Mouse (Mus musculus) ovary, postnatal 36 days (tissue): ENCODE results near the gene Lhx5.

ENCODE experiments used
- DNase-seq: peaks from one replicate; pipeline ENCODE4 v3.0.0; 2022; ENCODE audit warnings: low spot score, mixed read lengths

The Lhx5 gene

DNA sequence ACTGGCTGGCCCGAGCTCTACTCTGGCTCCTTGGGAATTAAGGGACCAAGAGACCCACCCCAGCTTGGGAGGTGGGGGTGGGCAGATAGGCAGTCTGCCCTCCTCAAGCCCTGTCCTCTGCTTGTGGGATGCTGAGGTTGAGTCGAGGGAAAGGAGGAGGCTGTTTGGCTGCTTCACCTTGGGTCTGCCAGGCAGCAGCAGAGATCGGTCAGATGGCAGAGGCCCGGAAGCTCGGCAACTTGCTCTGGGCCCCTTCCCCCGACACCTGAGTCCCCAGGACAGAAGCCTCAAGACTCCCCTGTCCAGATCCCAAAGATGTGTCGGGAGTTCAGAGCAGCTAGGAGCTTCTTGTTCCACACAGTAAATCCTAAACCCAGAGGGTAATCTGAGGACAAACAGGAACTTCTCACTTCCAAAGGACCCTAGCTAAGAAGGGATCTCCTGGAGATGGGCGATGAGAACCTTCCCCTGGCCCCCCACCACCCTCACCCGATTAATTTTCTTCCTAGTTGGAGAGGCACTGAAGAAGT is 1.1 kb downstream of the Lhx5 start:
- DNase-seq: no peak

DNA sequence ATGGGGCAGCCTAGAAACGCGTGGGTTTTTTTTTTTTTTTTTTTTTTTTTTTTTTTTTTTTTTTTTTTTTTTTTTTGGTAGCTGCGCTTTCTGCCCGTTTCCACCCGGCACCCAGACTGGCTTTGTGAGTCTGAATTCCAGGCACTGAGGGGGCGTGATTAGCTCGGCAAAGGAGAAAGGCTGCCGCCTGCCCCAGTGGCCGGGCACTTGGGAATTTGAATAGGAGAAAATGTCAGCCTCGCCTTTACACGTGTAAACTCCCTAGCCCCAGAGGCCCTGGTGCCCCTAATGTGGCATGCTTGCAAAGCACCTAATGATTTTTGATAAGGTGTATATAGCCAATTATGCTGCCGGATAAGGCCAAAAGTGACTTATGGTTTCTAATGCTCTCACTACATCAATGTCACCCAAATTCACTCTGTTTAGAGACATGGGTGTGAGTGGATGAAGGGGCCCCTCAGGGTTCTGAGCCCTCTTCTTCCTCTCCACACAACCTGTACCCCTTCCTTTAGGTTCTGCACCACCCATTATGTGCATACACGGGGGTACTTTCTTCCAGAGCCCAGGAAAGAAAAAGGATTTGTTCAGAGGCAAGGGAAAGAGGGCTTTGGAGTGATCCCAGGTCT is 1.7 kb downstream of the Lhx5 start:
- DNase-seq: no peak

GRCm38 (mm10) chr5:120434231-120434735 is 2.8 kb downstream of the Lhx5 start:
- DNase-seq: no peak

DNA sequence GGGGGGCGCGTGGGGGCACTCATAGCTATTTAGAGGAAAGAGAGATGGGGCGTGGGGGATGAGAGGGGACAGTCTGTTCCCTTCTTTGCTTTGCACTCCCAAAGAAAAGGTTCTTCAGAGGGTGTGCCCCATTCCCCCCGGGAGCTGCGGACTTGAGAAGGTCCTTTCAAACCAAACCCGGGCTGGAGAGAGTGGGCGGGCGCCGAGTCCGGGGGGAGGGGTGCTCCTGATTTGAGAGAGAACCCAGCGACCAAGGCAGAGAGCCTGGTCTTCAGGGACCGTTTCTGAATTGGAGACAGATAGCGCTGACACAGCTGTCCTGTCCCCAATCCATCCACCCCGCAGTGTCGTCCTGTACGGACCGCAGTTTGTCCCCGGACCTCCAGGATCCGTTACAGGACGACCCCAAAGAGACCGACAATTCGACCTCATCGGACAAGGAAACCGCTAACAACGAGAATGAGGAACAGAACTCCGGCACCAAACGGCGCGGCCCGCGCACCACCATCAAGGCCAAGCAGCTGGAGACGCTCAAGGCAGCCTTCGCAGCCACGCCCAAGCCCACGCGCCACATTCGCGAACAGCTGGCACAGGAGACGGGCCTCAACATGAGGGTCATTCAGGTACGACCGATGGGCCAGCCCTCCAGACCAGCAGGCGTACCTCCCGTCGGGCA is 3.6 kb downstream of the Lhx5 start:
- DNase-seq: no peak

DNA sequence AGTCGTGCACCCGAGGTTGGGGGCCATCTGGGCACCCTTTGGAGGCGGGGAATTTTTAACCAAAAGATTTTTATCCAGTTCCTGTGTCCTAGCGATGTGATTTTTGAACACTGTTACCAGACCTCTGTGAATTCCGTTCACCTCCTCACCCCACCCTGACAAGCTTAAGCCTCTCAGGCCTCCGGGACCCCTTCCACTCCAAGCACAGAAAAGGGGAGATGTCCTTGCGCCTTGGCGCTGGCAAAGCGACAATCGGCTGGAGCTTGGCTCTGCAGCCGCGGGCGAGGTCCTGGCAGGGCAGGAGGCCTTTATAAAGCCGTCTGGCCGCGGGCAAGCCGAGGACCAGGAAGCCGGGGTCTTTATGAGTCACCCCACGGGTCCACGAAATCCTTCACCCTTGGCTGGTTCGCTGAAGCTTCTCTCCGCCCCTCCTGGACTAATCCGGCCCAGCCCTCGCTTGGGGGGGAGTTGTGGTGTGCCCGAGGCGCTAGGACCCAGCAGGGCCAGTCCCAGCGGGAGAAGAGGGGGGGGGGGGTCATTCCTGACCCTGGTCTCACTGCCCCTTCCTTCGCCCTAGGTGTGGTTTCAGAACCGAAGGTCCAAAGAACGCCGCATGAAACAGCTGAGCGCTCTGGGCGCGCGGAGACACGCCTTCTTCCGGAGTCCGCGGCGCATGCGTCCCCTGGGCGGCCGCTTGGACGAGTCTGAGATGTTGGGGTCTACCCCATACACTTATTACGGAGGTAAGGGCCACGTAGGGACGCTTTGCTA is 4.4 kb downstream of the Lhx5 start:
- no peak for DNase-seq

- DNase-seq: no peak
Measured at GRCm38 (mm10) chr5:120436885-120437495, 5.5 kb downstream of the Lhx5 start.

DNA sequence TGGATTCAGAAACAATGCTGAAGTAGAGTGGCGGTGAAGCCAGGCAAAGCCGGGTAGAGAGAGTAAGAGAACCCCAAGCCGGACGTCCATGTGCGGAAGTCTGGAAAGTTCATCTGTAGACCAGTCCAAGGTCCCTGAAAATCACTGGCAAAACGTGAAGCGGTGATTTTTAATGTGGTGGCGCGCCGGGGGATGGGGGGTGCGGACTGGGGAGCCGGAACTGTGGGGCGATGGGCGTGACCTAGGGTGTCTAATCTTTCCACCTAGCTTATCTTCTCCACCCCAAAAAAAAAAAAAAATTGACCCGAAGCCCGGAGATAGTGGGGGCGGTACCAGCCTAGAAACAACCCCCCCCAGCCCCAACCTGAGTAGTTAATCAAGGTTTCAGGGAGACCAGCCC is 6.0 kb downstream of the Lhx5 start:
- DNase-seq: no peak

- DNase-seq: no peak
Measured at GRCm38 (mm10) chr5:120437986-120438385, 6.5 kb downstream of the Lhx5 start.

DNA sequence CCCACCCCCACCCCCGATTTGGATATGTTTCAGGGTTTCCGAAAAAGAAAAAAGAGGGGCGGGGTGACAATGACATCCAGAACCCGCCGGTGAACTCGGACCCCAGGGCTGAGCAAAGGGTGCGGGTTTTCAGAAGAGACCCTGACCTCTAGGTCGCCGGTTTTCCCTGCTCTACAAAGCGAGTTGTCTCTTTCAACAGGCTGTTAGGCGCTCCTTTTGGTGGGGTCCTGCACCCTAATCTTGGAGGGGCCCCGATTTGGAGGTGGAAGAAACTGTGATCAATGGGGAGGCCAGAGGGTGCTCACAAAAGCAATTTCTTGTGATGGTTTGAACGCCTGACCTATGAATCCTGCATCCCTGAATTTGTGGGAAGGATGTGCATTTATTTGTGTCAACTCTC is 7.0 kb downstream of the Lhx5 start:
- no peak for DNase-seq

DNA sequence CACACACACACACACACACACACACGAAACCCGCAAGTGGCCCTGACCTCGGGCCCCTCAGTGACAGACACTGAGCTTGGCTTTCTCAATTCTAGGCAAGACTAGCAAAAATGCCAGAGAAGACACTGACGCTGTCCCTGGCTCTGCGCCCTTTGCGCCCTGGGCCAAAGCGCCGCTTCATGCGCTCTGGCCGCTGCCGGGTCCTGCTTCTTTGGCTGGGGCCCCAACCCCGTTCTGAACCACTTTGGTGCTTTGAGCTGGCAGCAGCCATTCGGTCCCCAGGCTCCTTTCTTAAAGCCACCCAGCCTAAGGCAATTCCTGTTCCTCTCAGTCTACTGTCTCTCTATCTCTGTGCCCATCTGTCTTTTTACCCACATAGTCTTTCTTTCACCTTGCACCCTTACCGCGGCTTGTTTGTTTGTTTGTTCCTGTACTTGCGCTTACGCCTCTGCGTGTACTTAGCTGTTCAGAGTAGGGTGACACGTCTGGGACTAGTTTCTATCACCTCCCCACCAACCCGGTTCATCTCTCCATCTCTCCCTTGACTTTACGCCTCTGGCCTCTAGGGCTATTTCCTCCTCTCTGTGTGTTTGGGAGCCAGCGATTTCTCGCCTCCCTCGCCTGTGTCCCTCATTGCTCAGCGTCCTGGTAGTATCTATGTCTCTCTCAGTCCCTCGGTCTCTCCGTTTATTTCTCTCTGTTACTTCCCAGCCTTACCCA is 7.7 kb downstream of the Lhx5 start:
- no peak for DNase-seq

GRCm38 (mm10) chr5:120439887-120440670 is 8.6 kb downstream of the Lhx5 start:
- DNase-seq: no peak

- peak; percentile 85 for DNase-seq
Measured at GRCm38 (mm10) chr5:120440733-120441132, 9.2 kb downstream of the Lhx5 start.

DNA sequence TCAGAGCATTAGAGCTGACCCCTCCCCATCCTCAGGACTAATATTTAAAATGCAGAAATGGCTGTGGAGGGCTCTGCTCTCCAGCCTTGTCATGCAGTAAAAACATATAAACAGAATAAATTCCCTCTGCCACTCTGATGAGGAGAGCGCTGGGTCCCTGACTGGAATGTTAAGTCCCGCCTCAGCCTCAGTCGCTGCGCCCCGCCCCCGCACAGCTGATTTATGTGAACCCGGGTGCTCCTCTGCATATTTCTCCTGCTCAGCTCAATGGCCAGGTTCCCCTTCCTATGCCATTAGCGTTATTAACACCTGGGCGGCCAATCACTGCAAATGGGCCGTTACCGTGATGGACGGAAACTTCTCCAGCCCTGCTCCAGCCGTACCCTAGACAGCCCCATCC is 15.8 kb downstream of the Lhx5 start:
- no peak for DNase-seq

- DNase-seq: no peak
Measured at GRCm38 (mm10) chr5:120454756-120455337, 23.3 kb downstream of the Lhx5 start.

- DNase-seq: no peak
Measured at GRCm38 (mm10) chr5:120456253-120456652, 24.8 kb downstream of the Lhx5 start.

- no peak for DNase-seq
Measured at GRCm38 (mm10) chr5:120456841-120457554, 25.5 kb downstream of the Lhx5 start.

DNA sequence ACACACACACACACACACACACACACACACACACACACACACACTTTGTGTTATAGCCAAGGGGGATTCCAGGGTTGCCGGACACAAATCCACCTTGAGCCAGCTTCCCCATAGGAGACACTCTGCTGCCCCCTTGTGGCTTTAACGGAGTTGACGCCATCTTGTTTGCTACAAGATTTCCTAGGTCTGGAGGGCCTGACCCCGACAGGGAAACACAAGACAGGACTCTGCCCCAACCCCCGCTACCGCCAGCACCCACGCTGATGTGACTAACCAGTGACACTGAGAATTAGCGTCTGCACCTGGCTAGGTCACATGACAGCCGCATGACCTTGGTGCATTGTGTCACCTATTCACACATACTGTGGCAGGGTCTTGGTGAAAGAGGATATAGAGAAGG is 26.1 kb downstream of the Lhx5 start:
- DNase-seq: peak; percentile 49

GRCm38 (mm10) chr5:120459133-120459532 is 27.6 kb downstream of the Lhx5 start:
- no peak for DNase-seq

GRCm38 (mm10) chr5:120461902-120462301 is 30.4 kb downstream of the Lhx5 start:
- no peak for DNase-seq

GRCm38 (mm10) chr5:120464321-120464720 is 32.8 kb downstream of the Lhx5 start:
- DNase-seq: no peak
